Mouse (Mus musculus) olfactory bulb, adult 2 months (tissue): Measurements from ENCODE around the gene Map2k2.

Experiments
- CTCF ChIP-seq: fragments of 200-500 bp; IDR thresholded peaks from 2 replicates; pipeline ENCODE4 v1.5.1; 2012; ENCODE audit warnings: low read depth, mild to moderate bottlenecking, low read length, moderate library complexity; ENCODE audit not compliant: insufficient read depth
- POLR2A ChIP-seq: fragments of 200-500 bp; IDR thresholded peaks from 2 replicates; pipeline ENCODE4 v1.6.1; 2012; ENCODE audit warnings: mild to moderate bottlenecking, low read depth, low read length, moderate library complexity; ENCODE audit not compliant: insufficient read depth

DNA sequence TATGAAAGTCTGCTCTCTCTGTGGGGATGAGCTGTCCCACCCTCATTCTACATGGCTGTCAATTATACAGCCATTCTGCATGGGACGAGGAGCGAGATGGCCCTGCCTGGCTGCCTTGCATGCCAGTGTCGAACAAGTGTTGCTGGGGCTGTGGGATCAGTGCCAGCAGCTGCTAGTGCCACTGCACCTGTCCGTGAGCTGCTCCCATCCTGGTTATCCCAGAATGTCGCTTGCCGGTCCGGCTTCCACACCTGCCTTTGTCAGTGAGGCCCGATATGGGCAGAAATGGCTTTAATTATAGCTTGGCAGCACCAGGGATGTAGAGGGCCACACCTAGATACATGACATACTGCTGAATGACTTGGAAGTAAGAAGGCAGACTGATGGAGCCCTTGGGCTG, 33.4 kb upstream of the Map2k2 start:
- TF ChIP-seq CTCF (no peak), POLR2A (no peak)
